Mouse (Mus musculus) lung, adult 2 months (tissue): ENCODE data around the gene Impdh2. TPM values are rescaled to one million over a fixed set of nuclear protein-coding genes. Genes with fewer than 3 reads are reported as not detected.

Experiments used
- DNase-seq: peaks from one replicate; pipeline ENCODE4 v3.0.0; 2022
- H3K4me1 ChIP-seq: fragments of 200-500 bp; 2 replicates; pipeline ENCODE4 v1.6.1; 2011; ENCODE audit warnings: low read length; ENCODE audit not compliant: control insufficient read depth, insufficient read depth
- H3K4me3 ChIP-seq: fragments of 200-500 bp; replicated peaks from 2 replicates; pipeline ENCODE3; 2011; ENCODE audit warnings: low read depth, mild to moderate bottlenecking, control low read depth, low read length; ENCODE audit errors: extremely low read depth
- CTCF ChIP-seq: fragments of 200-500 bp; IDR thresholded peaks from 2 replicates; pipeline ENCODE4 v1.5.1; 2011; ENCODE audit warnings: mild to moderate bottlenecking, low read length, control low read depth; ENCODE audit not compliant: insufficient read depth
- POLR2A ChIP-seq: fragments of 200-500 bp; IDR thresholded peaks from 2 replicates; pipeline ENCODE4 v1.6.1; 2011; ENCODE audit warnings: low read depth, mild to moderate bottlenecking, control low read depth, low read length, borderline replicate concordance; ENCODE audit errors: extremely low read depth
- WGBS: fragments of 180-500 bp; shearing (Covaris S2); methylation state at CpG from one replicate; pipeline ENCODE4 v1.1.7; 2018; 5-methylcytosine and 5-hydroxymethylcytosine counted together
- polyA plus RNA-seq: library from polyadenylated mRNA; depleted of rRNA; stranded (reverse); fragments of >200 nt; gene quantifications from 2 replicates; pipeline ENCODE4 v1.2.3, GENCODE M21; 2012

Impdh2 gene
- polyA plus RNA-seq, 1 experiment: 63.3 TPM

DNA sequence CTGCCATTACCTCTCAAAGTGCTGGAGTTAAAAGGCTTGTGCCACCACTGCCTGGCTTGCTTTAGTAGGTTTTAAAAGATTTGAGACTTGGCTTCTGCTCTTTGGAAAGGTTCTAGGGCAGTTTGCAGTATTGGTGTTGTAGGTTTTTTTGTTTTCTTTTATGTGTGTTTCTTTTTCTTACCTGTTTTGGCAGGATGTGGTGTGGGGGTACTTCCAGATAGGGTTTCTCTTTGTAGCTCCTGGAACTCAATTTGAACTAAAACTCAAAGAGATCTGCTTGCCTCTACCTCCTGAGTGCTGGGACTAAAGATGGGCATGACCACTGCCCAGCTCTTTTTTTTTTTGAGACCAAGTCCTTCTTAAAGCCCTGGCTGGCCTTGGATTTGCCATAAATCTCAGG is 19.2 kb upstream of the Impdh2 start:
- Histone ChIP-seq H3K4me1 (no peaks in the 10 kb centered on the region), H3K4me3 (no peak overlapping the region)
- TF ChIP-seq CTCF (no peak), POLR2A (no peak)
- DNase-seq: no peak

DNA sequence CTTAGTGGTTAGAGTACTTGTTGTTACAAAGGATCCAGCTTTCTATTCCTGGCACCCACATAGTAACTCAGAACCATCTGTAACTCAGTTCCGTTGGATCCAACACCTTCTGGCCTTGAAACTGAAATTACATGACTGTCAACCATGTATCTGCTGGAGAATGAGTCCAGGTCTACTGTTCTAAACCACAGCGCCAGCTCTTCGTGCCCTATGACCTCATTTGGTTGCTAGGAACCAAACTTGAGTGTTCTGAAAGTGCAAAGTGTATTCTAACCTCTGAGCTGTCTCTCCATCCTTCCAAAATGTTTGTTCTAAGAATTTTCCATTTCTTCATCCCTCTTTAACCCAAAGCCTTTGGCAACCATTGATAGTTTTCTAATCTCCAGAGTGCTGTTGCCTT is 14.1 kb upstream of the Impdh2 start:
- no peaks in the 10 kb centered on the region for H3K4me1 ChIP-seq
- no peak for DNase-seq
- H3K4me3 ChIP-seq: no peak overlapping the region
- WGBS: 91% methylated on average over 3 of the region's 3 CpGs
- TF ChIP-seq POLR2A (no peak), CTCF (no peak)

- no peak overlapping the region for H3K4me3 ChIP-seq
- no peak for TF ChIP-seq CTCF
- TF ChIP-seq POLR2A: no peak
- DNase-seq: no peak
- WGBS: 88% methylated on average over 1 of the region's 1 CpGs
- no peaks in the 10 kb centered on the region for H3K4me1 ChIP-seq
These were observed 13.2 kb upstream of the Impdh2 start for GRCm38 (mm10) chr9:108546875-108547274.

DNA sequence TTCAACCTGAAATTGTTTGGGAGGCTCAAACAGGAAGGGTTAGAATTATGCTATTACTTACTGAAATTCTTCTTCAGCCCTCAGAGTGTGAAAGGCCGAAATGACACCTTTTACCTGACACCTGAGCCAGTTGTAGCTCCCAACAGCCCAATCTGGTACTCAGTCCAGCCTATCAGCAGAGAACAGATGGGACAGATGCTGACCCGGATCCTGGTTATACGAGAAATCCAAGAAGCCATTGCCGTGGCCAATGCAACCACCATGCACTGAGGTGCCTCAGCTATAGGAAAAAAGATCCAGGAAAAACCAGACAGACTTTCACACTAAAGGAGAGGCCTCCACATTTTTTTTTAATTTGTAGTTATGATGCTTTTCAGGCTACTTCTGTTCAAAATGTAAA is 917 bp upstream of the Impdh2 start:
- WGBS: 88% methylated on average over 4 of the region's 4 CpGs
- TF ChIP-seq POLR2A: no peak
- no peak for TF ChIP-seq CTCF
- Histone ChIP-seq H3K4me3 (no peak overlapping the region), H3K4me1 (peaks cover 2% of the 10 kb centered on the region; the same call in 1 of the 2 replicates)
- no peak for DNase-seq

DNA sequence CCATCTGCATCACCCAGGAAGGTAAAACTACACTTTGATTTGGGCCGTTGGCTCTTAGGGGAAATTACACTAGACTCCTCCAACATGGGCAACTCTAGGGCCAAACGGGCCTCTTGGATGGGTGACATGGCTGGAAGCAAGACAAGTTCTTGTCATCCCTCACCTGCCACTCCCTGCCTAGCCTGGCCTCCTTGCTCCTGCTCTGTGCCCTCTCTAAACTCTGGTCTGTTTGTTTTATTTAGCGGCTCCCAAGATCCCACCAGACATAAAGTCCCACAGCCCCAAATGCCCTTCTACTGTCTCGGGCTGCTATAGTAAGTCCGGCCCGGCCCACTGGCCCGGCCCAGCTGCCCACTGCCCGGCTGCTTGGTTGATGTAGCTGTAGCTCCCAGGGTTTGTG is 3.6 kb downstream of the Impdh2 start:
- 86% methylated on average over 8 of the region's 8 CpGs for WGBS
- Histone ChIP-seq H3K4me1 (peaks cover 6% of the 10 kb centered on the region; the same call in 1 of the 2 replicates), H3K4me3 (no peak overlapping the region)
- TF ChIP-seq POLR2A (no peak), CTCF (no peak)
- DNase-seq: no peak

DNA sequence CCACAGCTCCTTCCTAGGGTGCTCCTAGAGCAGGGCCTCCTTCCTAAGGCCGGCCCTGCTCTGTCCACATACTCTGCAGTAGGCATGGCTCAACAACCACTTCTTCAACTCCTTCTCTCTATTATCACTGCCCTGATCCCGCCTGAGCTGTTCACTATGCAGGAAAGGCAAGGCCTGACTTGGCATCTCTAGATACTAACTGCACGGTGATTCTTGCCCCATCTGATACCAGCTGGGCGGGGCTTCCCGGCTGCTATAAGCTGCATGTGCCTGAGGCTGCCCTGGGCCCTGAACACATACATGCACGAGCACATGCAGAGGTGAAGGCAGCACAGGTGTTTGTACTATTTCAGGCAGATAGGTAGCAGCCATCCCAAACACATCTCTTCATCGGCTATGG is 4.0 kb downstream of the Impdh2 start:
- peaks cover 6% of the 10 kb centered on the region; the same call in 1 of the 2 replicates for H3K4me1 ChIP-seq
- no peak for TF ChIP-seq POLR2A
- TF ChIP-seq CTCF: no peak
- 69% methylated on average over 7 of the region's 7 CpGs for WGBS
- DNase-seq: no peak
- H3K4me3 ChIP-seq: no peak overlapping the region

GRCm38 (mm10) chr9:108565881-108566814 is 6.1 kb downstream of the Impdh2 start:
- DNase-seq: no peak
- TF ChIP-seq POLR2A (no peak), CTCF (no peak)
- WGBS: 10% methylated on average over 35 of the region's 35 CpGs

DNA sequence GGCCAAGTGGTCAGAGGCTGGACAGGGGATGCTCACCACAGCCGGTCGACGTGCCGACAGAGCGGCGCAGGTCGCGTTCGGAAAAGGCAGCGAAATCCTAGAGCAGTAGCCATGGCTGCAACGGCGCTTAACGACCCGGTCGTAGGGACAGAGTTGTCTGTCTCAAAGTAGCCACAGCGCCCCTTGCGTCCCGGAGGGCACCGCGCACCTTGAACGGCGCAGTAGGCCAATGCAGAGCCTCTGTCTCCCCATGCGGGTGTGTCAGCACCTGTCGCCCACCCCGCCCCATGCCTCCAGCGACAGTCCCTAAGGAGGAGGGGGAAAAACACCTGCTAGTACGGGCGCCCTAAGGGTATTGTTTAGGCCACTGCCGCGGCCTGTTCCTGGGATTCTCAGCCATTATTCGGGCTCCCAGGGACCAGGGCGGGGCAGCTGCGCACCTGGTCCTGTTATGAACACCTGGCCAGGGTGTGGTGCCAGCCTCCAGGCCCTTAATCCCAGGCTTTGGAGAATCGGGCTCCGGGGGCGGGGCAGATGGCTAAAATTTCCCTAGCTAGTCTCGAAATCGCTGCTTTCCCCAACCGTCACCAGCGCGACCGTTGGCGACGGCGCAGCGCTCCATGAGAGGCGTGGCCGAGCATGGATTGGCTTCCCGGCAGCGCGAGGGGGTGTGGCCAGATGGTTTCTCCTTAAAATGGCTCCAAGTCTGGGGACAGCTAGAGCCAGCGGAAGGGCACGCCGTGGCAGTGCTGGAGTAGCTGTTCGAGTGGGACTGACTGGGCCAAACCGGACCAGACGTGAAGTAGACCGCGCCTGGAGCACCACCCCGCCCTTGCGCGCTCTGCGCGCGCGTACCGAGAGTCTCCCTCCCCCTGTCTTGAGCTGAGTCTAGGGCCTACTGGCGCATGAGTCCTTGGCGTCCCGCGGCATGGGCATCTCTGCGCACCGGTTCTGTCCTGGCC is 7.0 kb downstream of the Impdh2 start, which contains the start of gene Ndufaf3:
Gene Ndufaf3, minus strand, starts transcription at position 620 of the 962 bp plus-strand sequence.
- peak within 1 kb of the TSS; percentile 97 for H3K4me3 ChIP-seq
- under 1% methylated on average over 73 of the region's 73 CpGs for WGBS

More at GRCm38 (mm10) chr9:108565881-108566814, 6.1 kb downstream of the Impdh2 start:
- Histone ChIP-seq H3K4me3 (peak overlapping the region; percentile 97), H3K4me1 (peaks cover 6% of the 10 kb centered on the region; the same call in 1 of the 2 replicates)

DNA sequence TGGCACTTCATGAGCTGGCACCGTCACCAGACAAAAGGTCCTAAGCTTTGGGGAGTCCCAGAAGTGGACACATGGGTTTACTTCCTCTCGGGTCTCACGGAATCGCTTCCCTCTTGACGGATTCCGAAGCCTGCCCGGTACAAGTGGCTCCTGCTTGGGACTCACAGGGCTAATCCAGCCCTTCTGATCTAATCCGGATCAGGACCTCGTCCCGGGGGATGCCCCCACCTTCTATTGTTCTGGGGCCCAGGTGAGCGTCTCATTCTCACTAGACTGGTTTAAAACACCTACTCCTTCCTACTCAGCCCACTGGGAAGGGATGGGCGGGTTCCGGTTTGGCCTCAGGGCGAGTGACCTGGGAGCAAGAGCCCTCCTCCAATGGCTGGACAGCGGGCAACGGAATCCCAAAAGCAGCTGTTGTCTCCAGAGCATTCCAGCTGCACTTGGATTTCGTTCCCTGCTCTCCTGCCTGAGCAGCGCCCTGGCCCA is 7.9 kb downstream of the Impdh2 start:
- 11% methylated on average over 18 of the region's 18 CpGs for WGBS
- H3K4me1 ChIP-seq: 0 out of 2 replicates have a peak, but pooled peaks cover 4% of the 10 kb centered on the region
- peak overlapping the region; percentile 97 for H3K4me3 ChIP-seq
- TF ChIP-seq CTCF: no peak
- no peak for TF ChIP-seq POLR2A
- DNase-seq: no peak

More for the DNA sequence above, 7.0 kb downstream of the Impdh2 start, which contains the start of gene Ndufaf3:
- DNase-seq: peak; percentile 95
- 0 out of 2 replicates have a peak, but pooled peaks cover 4% of the 10 kb centered on the region for H3K4me1 ChIP-seq
- peak; percentile 98 for TF ChIP-seq POLR2A
- TF ChIP-seq CTCF: peak; percentile 88

GRCm38 (mm10) chr9:108568511-108568921 is 8.4 kb downstream of the Impdh2 start:
- WGBS: 66% methylated on average over 17 of the region's 17 CpGs
- H3K4me1 ChIP-seq: 0 out of 2 replicates have a peak, but pooled peaks cover 4% of the 10 kb centered on the region
- TF ChIP-seq CTCF: no peak
- TF ChIP-seq POLR2A: no peak
- H3K4me3 ChIP-seq: no peak overlapping the region
- DNase-seq: no peak
